Mouse (Mus musculus) adipocyte (in vitro differentiated cells): Measurements from ENCODE around the gene Tpm1.

Experiments used
- DNase-seq: peaks from one replicate; pipeline ENCODE4 v3.0.0-alpha.2; 2016; ENCODE audit warnings: low spot score

The Tpm1 gene

DNA sequence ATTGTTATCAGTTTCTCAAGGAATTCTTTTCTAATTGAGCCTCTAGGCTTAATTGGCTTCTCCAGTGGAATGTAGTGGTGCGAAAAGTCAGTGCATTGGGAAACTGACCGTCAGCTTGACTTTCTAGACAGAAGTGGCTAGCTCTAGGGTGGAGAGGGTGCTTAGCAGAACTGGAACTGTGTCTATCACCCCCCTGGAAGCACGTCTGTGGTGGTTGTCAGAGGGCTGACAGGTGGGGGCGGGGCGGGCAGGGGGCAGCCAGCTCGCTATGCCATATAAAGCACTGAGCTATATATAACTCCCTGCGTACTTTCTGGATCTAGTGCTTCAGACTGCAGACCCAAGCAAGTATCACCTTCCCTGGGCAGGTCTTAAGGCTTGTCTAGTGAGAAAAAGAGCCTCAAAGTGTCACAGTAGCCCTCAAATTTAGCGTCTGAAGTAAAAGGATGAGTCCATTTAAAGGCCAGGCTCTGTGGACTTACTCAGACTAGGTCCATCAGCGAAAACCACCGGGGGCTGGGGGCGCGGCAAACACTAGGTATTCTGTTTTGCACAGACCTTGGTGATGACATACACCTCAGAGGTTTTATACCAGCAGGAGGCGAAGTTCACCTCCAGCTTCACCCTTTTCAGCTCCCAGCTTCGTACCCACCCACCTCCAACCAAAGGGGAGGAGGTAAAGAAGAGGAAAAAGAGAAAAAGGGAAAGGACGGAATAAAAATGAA, 2.2 kb downstream of the Tpm1 start:
- DNase-seq, result no peak

GRCm38 (mm10) chr9:67045966-67046602, 3.1 kb downstream of the Tpm1 start:
- DNase-seq, result no peak

- no peak for DNase-seq
These were observed 3.9 kb downstream of the Tpm1 start for GRCm38 (mm10) chr9:67045306-67045675.

GRCm38 (mm10) chr9:67044551-67045305, 4.5 kb downstream of the Tpm1 start:
- DNase-seq, result peak; percentile 76

GRCm38 (mm10) chr9:67043231-67044199, 5.7 kb downstream of the Tpm1 start:
- peak; percentile 98 for DNase-seq

- DNase-seq, result no peak
These were observed 6.4 kb downstream of the Tpm1 start for GRCm38 (mm10) chr9:67042813-67043207.

GRCm38 (mm10) chr9:67041840-67042812, 7.1 kb downstream of the Tpm1 start:
- DNase-seq, result no peak

- DNase-seq, result peak; percentile 46
These were observed 8.0 kb downstream of the Tpm1 start for GRCm38 (mm10) chr9:67040963-67041839.

- DNase-seq, result no peak
These were observed 9.3 kb downstream of the Tpm1 start for GRCm38 (mm10) chr9:67039867-67040266.

DNA sequence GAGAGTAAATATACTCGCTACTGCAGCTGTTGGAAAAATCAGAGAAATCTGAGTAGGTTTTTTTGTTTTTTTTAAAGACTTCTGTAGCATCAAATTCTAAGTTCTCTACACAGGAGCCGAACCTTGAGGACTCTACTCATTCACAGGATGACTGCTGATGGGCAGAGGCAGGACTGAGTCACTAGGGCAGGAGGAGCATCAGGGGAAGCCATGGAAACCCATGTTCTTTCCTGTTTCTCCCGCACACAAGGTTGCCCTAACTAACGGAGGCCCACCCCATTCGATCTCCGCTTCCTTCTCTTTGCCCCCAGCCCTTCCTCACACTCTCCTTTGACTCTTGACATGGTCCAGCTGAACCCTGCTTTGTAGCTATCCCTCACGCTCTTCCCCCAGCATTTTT, 10.5 kb downstream of the Tpm1 start:
- no peak for DNase-seq

DNA sequence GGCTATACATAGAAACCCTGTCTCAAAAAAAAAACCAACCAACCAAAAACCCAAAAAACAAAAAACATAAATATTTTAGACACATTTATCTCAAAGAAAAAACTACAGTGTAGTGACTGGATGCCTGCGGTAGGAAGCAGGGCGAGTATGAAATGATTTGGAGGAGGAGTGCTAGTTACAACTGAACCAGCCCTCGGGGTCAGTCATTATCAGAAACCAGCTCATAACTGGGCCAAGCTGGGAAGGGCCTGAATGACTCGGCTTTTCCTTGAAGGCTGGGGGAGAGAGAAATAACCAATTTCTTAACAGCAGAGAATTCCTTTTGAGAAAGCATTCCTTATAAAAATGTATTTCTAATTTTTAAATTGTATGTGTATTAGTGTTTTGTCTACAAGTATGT, 11.5 kb downstream of the Tpm1 start:
- no peak for DNase-seq

GRCm38 (mm10) chr9:67036527-67037118, 12.6 kb downstream of the Tpm1 start:
- DNase-seq, result peak; percentile 75

DNA sequence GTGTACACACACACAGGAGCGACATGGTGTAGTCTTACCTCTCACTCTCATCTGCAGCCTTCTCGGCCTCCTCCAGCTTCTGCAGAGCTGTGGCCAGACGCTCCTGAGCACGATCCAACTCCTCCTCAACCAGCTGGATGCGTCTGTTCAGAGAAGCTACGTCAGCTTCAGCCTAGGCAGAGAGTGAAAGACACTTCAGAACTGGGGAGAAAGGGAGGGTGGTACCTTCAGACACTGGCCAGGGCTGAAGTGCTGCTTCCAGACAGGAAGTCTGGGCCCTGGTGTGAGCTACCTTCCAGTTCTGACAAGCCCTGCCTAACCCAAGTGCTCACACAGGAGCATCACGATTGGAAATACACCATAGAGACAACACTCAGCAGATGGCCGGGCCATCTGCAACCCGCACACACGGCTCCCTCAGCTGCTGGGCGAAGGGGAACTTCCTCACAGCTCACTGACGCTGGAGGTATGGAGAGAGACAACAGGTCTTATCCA, 13.2 kb downstream of the Tpm1 start:
- DNase-seq, result no peak

DNA sequence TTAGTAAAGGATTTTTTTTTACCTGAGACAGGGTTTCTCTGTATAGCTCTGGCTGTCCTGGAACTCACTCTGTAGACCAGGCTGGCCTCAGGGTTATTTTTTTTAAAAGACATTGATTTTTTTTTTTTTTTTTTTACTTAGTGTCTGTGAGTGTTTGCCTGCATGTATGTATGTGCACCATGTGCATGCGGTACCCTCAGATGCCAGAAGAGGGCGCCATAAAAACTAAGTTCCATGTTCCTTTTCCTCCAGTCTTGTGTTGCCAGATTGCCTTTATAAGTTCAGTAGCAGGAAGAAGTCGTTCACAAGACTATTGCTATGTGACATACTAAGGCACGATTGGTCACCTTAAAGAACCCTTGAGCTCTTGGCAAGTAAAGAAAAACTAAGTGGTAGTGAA, 14.5 kb downstream of the Tpm1 start:
- no peak for DNase-seq

GRCm38 (mm10) chr9:67033016-67033415, 16.2 kb downstream of the Tpm1 start:
- no peak for DNase-seq

- no peak for DNase-seq
These were observed 16.6 kb downstream of the Tpm1 start for GRCm38 (mm10) chr9:67032611-67033010.

DNA sequence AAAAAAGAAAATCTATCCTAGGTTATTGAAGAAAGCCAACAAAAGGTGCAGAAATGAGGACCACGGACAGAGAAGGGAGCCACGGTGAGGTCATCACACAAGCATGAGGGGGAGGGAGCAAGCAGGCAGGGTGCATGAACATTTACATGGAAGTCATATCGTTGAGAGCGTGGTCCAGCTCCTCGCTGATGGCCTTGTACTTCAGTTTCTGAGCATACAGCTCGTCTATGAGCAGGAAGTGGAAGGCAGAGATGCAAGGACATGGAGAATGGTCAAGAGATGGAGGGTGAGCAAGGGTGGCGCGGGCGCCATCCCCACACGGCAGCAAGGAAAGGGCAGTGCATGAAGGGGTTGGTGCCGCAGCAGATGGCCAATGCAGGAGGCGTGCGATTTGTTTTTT, 19.7 kb downstream of the Tpm1 start:
- no peak for DNase-seq

- DNase-seq, result no peak
These were observed 20.3 kb downstream of the Tpm1 start for GRCm38 (mm10) chr9:67028929-67029328.

DNA sequence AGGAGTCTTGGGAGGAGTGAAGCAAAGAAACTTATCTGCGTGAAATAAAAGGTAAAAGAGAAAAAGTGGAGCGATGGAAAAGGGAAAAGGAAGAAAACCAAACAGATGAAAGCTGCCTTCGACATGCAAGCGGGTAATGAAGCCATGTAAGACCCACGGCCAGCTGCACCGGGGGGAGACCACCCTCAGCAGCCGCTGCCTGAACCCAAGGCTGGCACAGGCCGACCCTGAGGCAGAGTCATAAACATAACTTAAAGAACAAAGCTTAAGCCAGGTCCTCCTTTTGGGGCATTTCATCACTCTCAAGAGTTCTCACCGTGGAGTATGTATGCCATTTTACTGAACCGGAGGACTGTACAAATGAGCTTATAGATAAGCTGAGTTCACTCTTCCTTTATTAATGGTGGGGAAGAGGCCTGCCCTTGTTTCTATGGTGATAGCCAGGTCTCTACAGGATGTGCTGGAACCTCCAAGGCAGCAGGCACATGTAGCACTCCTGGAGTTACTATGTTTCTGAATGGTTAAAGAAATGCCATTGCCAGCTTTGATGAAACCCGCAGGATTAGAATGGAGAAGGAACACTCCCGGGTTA, 21.0 kb downstream of the Tpm1 start:
- DNase-seq, result no peak
